ENCODE assay signal across 26 mouse cellular contexts in the genomic region with DNA sequence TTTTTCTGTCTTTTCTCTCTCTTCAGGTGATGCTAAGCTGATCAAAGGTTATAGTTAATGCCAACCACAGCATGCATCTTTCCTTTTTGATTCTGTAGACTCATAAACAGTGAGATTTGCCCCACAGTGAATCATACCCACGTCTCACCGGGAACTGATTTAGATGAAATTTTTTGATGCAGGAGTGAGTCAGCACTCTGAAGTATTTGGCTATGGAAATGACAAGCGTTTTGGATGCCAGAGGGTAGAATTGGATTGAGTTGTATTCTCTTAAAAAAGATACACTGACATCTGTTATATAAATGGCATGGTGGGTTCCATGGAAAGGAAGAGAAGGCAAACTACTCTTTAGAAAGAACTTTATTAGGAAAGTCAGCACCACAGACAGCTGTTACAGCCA.
DNase-seq lines count a peak whose midpoint lies in the region; ATAC-seq and TF ChIP-seq lines count a peak whose summit lies in the region.
"Had no signal": no experiment of that assay in that cellular context is flagged by ENCODE, and none has a peak within 500 bp of the region (broad histone marks: within the 10 kb centered on the region; RNA-seq: fewer than 3 reads in every experiment).

No protein-coding gene starts in this region.

- H3K9me3 ChIP-seq in forebrain, postnatal 0 days (ENCODE audit: low read length): no peaks in the 10 kb centered on the region
- no peaks in the 10 kb centered on the region for H3K9me3 ChIP-seq in forebrain, embryonic 10.5 days
- no peaks in the 10 kb centered on the region for H3K9me3 ChIP-seq in midbrain, embryonic 14.5 days (ENCODE audit: control insufficient read depth, low read length)
- H3K9me3 ChIP-seq: embryonic facial prominence, embryonic 15.5 days; hindbrain, embryonic 12.5 days had no signal

- H3K4me2 ChIP-seq in forebrain, postnatal 0 days (ENCODE audit: low read depth): no peak overlapping the region
- no peak overlapping the region for H3K4me2 ChIP-seq in midbrain, embryonic 14.5 days (ENCODE audit: low read length)
- H3K4me2 ChIP-seq: embryonic facial prominence, embryonic 15.5 days; heart, embryonic 11.5 days; hindbrain, embryonic 12.5 days; midbrain, embryonic 12.5 days had no signal

- no peaks in the 10 kb centered on the region for H3K27me3 ChIP-seq in forebrain, postnatal 0 days (ENCODE audit: insufficient read depth, low read length)
- no peaks in the 10 kb centered on the region for H3K27me3 ChIP-seq in forebrain, embryonic 10.5 days (ENCODE audit: poor library complexity, severe bottlenecking)
- H3K27me3 ChIP-seq in midbrain, embryonic 14.5 days (ENCODE audit: control insufficient read depth, insufficient read depth, low read length): no peaks in the 10 kb centered on the region
- H3K27me3 ChIP-seq: embryonic facial prominence, embryonic 15.5 days; hindbrain, embryonic 12.5 days; midbrain, embryonic 12.5 days had no signal

- H3K9ac ChIP-seq in forebrain, postnatal 0 days: no peak overlapping the region
- no peak overlapping the region for H3K9ac ChIP-seq in midbrain, embryonic 14.5 days (replicated peaks; ENCODE audit: low read length)
- H3K9ac ChIP-seq: embryonic facial prominence, embryonic 15.5 days; hindbrain, embryonic 12.5 days; midbrain, embryonic 12.5 days had no signal

- peak; percentile 74 for DNase-seq in forebrain, postnatal 0 days
- DNase-seq in forebrain, embryonic 10.5 days (ENCODE audit: extremely low spot score, low spot score): no peak
- DNase-seq in right cerebral cortex, adult 18-20 months: peak; percentile 71
- no peak for DNase-seq in right cerebral cortex, postnatal 4 days
- peak; percentile 54 for DNase-seq in layer of hippocampus, adult 9-10 months (ENCODE audit: low spot score)
- peak; percentile 27 to 93 for DNase-seq in left cerebral cortex, postnatal 25 days (ENCODE audit: low spot score in 2 of 2)
- DNase-seq in urinary bladder, postnatal 14 days (ENCODE audit: low spot score): no peak
- no peak for DNase-seq in midbrain, embryonic 14.5 days
- DNase-seq: adrenal gland, postnatal 14 days; cerebellum, adult 11 months; cerebellum, postnatal 10 days; gastrocnemius, adult 2 months; heart, postnatal 10 days; kidney, adult 8-10 months; kidney, postnatal 14 days; liver; thymus, adult 18-20 months; thymus, postnatal 4 days had no signal

- no peak; the same call in 1 of the 2 replicates for ATAC-seq in forebrain, postnatal 0 days
- no peak for ATAC-seq in midbrain, embryonic 14.5 days (ENCODE audit: low FRiP score, low TSS enrichment)
- ATAC-seq: CD4-positive, CD25-positive, alpha-beta regulatory T cell, adult 4 months; inflammation-experienced regulatory T-cells, adult 6 months; lung, postnatal 0 days had no signal

- no peaks in the 10 kb centered on the region for H3K36me3 ChIP-seq in forebrain, postnatal 0 days (ENCODE audit: insufficient read depth)
- H3K36me3 ChIP-seq in forebrain, embryonic 10.5 days (replicated peaks): no peaks in the 10 kb centered on the region
- no peaks in the 10 kb centered on the region for H3K36me3 ChIP-seq in midbrain, embryonic 14.5 days (ENCODE audit: control insufficient read depth, insufficient read depth, low read length)
- H3K36me3 ChIP-seq: embryonic facial prominence, embryonic 15.5 days; hindbrain, embryonic 12.5 days; midbrain, embryonic 12.5 days had no signal

- H3K27ac ChIP-seq in forebrain, postnatal 0 days (ENCODE audit: low read depth, low read length): no peak overlapping the region
- H3K27ac ChIP-seq in forebrain, embryonic 10.5 days: no peak overlapping the region
- H3K27ac ChIP-seq in midbrain, embryonic 14.5 days (replicated peaks; ENCODE audit: low read depth, low read length): no peak overlapping the region
- H3K27ac ChIP-seq: embryonic facial prominence, embryonic 15.5 days; gastrocnemius, adult 2 months; hindbrain, embryonic 12.5 days; midbrain, embryonic 12.5 days had no signal

- H3K4me1 ChIP-seq in forebrain, postnatal 0 days (ENCODE audit: insufficient read depth): no peaks in the 10 kb centered on the region
- H3K4me1 ChIP-seq in forebrain, embryonic 10.5 days: no peaks in the 10 kb centered on the region
- no peaks in the 10 kb centered on the region for H3K4me1 ChIP-seq in midbrain, embryonic 14.5 days (ENCODE audit: control insufficient read depth, insufficient read depth, low read length)
- H3K4me1 ChIP-seq: embryonic facial prominence, embryonic 15.5 days; hindbrain, embryonic 12.5 days; midbrain, embryonic 12.5 days had no signal

- WGBS in forebrain, postnatal 0 days: 55% methylated on average over 3 of the region's 3 CpGs
- WGBS in forebrain, embryonic 10.5 days: 85% methylated on average over 3 of the region's 3 CpGs
- WGBS in midbrain, embryonic 14.5 days: 83% methylated on average over 3 of the region's 3 CpGs

- no peak for TF ChIP-seq CTCF in forebrain, postnatal 0 days (IDR thresholded peaks at IDR 0.05; ENCODE audit: low read depth)

- intact Hi-C loops in left cerebral cortex, postnatal 25 days (cut with DNase I): loop anchor here (1.0 to 2.0 kb wide), 2 partner anchors 24 to 59 kb away; no protein-coding TSS in a partner anchor

- H3K4me3 ChIP-seq in forebrain, postnatal 0 days (ENCODE audit: low read depth, low read length): no peak overlapping the region
- H3K4me3 ChIP-seq in forebrain, embryonic 10.5 days: no peak overlapping the region
- H3K4me3 ChIP-seq in midbrain, embryonic 14.5 days (replicated peaks; ENCODE audit: low read depth, low read length): no peak overlapping the region
- H3K4me3 ChIP-seq: embryonic facial prominence, embryonic 15.5 days; gastrocnemius, adult 2 months; hindbrain, embryonic 12.5 days; midbrain, embryonic 12.5 days; myocyte had no signal

Comparison
In these comparisons a context has a peak if more than half of its experiments do, and no peak if none do; other contexts are left out.
1. DNase-seq: peak in forebrain, postnatal 0 days (single experiment), right cerebral cortex, adult 18-20 months (single experiment), layer of hippocampus, adult 9-10 months (single experiment) and left cerebral cortex, postnatal 25 days (2 of 2); none in forebrain, embryonic 10.5 days (single experiment), right cerebral cortex, postnatal 4 days (single experiment), urinary bladder, postnatal 14 days (single experiment) and midbrain, embryonic 14.5 days (single experiment).